ENCODE assay signal across 18 mouse cellular contexts in the genomic region with DNA sequence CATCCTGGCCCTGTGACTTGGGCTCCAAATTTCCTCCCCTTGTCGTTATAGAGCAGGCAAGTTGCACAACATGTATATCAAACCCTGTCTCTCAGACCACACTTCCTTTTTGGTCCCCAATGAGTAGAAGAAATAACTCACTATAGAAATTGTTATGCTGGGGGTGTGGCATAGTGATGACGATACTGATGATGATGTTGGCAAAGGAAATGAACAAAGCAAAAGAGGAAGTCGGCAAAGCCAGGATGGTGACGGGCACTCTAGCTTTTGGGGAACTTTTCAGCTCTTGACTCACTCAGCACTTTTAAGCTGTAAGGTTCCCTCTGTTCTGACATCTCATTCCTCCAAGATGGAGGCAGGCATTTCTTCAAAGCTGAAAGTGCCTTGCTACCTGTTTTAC. TPM values are rescaled to one million over a fixed set of nuclear protein-coding genes. Genes with fewer than 3 reads are reported as not detected.
A peak's percentile ranks its signal among the peaks of the same experiment; 100 is the strongest.
DNase-seq lines count a peak whose midpoint lies in the region; ATAC-seq and TF ChIP-seq lines count a peak whose summit lies in the region.
"Had no signal": no experiment of that assay in that cellular context is flagged by ENCODE, and none has a peak within 500 bp of the region (broad histone marks: within the 10 kb centered on the region; RNA-seq: fewer than 3 reads in every experiment).

No protein-coding gene starts in this region.

- 84% methylated on average over 4 of the region's 4 CpGs for WGBS in hindbrain, embryonic 14.5 days

- no peaks in the 10 kb centered on the region for H3K27me3 ChIP-seq in hindbrain, embryonic 14.5 days (ENCODE audit: control insufficient read depth, insufficient read depth, low read length)
- H3K27me3 ChIP-seq: embryonic facial prominence, embryonic 13.5 days had no signal

- H3K4me1 ChIP-seq in hindbrain, embryonic 14.5 days (replicated peaks; ENCODE audit: control insufficient read depth, insufficient read depth, low read length), result no peaks in the 10 kb centered on the region
- H3K4me1 ChIP-seq: embryonic facial prominence, embryonic 13.5 days; hindbrain, embryonic 10.5 days had no signal

- H3K9me3 ChIP-seq in hindbrain, embryonic 14.5 days (ENCODE audit: control insufficient read depth, low read length), result no peaks in the 10 kb centered on the region
- H3K9me3 ChIP-seq: embryonic facial prominence, embryonic 13.5 days; hindbrain, embryonic 10.5 days had no signal

- H3K4me3 ChIP-seq in gastrocnemius, adult 2 months, result no peak overlapping the region
- H3K4me3 ChIP-seq in hindbrain, embryonic 14.5 days (replicated peaks; ENCODE audit: low read length), result no peak overlapping the region
- H3K4me3 ChIP-seq: embryonic facial prominence, embryonic 13.5 days; heart, adult 2 months; hindbrain, embryonic 10.5 days had no signal

- H3K9ac ChIP-seq in hindbrain, embryonic 14.5 days, result no peak overlapping the region
- H3K9ac ChIP-seq: embryonic facial prominence, embryonic 13.5 days; lung, embryonic 14.5 days had no signal

- TF ChIP-seq CTCF in gastrocnemius, adult 2 months (IDR thresholded peaks at IDR 0.05), result no peak

- intact Hi-C loops in gastrocnemius, adult 2 months (cut with DNase I), result no loop called here
- intact Hi-C loops in gastrocnemius, postnatal 14 days (cut with DNase I; ENCODE audit: low total_unique reads), result no loop called here

- peak; percentile 23 for DNase-seq in gastrocnemius, adult 2 months
- no peak for DNase-seq in gastrocnemius, postnatal 14 days
- DNase-seq in spleen, adult 18-20 months, result peak; percentile 23 to 32
- no peak for DNase-seq in spleen, postnatal 14 days (ENCODE audit: low spot score in 2 of 2)
- DNase-seq in hindbrain, embryonic 14.5 days (ENCODE audit: low spot score), result no peak
- no peak for DNase-seq in urinary bladder, adult 2 months (ENCODE audit: low spot score)
- DNase-seq: adrenal gland, postnatal 36 days; cerebellum, postnatal 10 days; lung, embryonic 14.5 days had no signal

- ATAC-seq in megakaryocyte, adult 5-6 weeks (ENCODE audit: poor library complexity, severe bottlenecking), result peak; percentile 95
- ATAC-seq in activated CD4-positive, CD25-positive, alpha-beta regulatory T cell, adult 4 months, result no peak
- ATAC-seq in hindbrain, embryonic 14.5 days (ENCODE audit: low FRiP score), result no peak
- ATAC-seq: forebrain, embryonic 16.5 days had no signal

- no peak overlapping the region for H3K27ac ChIP-seq in gastrocnemius, adult 2 months
- no peak overlapping the region for H3K27ac ChIP-seq in hindbrain, embryonic 14.5 days
- H3K27ac ChIP-seq: embryonic facial prominence, embryonic 13.5 days; heart, adult 2 months; hindbrain, embryonic 10.5 days; kidney, postnatal 0 days had no signal

- H3K4me2 ChIP-seq in hindbrain, embryonic 14.5 days (replicated peaks), result no peak overlapping the region
- H3K4me2 ChIP-seq: embryonic facial prominence, embryonic 13.5 days; lung, embryonic 14.5 days had no signal

- no peaks in the 10 kb centered on the region for H3K36me3 ChIP-seq in hindbrain, embryonic 14.5 days (replicated peaks; ENCODE audit: control insufficient read depth, insufficient read depth)
- H3K36me3 ChIP-seq: embryonic facial prominence, embryonic 13.5 days; hindbrain, embryonic 10.5 days had no signal

RNA-seq across cellular contexts. Expression of a gene that starts 2.4 kb away (rescaled TPM):
- total RNA-seq in gastrocnemius, adult 2 months (2021), result not detected
- total RNA-seq in gastrocnemius, postnatal 14 days (2021), result not detected
- 25.9 and 27.7 TPM in 2 replicates for total RNA-seq in megakaryocyte, adult 5-6 weeks (2015)
- total RNA-seq in megakaryocyte, adult 5-6 weeks (2017), result 15.8 and 16.8 TPM in 2 replicates
- polyA plus RNA-seq in activated CD4-positive, CD25-positive, alpha-beta regulatory T cell, adult 4 months (2017; shearing (Covaris generic)), result not detected
- not detected in 2 replicates for polyA plus RNA-seq in hindbrain, embryonic 14.5 days (2014; fragmentation: Nextera tagmentation; extraction: Ambion mirVana)
- 0.28 and 0.49 TPM in 2 replicates for polyA plus RNA-seq in urinary bladder, adult 2 months (2012; rRNA removed)
- total RNA-seq: left cerebral cortex, postnatal 10 days had no signal
- polyA plus RNA-seq: C2C12; forebrain, embryonic 16.5 days; hindbrain, embryonic 10.5 days; lung, embryonic 14.5 days had no signal

Comparison
In these comparisons a context has a peak if more than half of its experiments do, and no peak if none do; other contexts are left out.
1. DNase-seq: peak in gastrocnemius, adult 2 months (single experiment) and spleen, adult 18-20 months (2 of 2); none in gastrocnemius, postnatal 14 days (single experiment), spleen, postnatal 14 days (0 of 2), hindbrain, embryonic 14.5 days (single experiment) and urinary bladder, adult 2 months (single experiment).
2. RNA of a gene that starts 2.4 kb away (total RNA-seq): 15.8 to 27.7 TPM in megakaryocyte, adult 5-6 weeks; not detected in gastrocnemius, adult 2 months and not detected in gastrocnemius, postnatal 14 days; every median in the first group is over 10 times any median in the second.